Mouse (Mus musculus) testis, adult 2 months (tissue): Measurements from ENCODE around the gene Arhgap9.

Experiments used
- CTCF ChIP-seq: fragments of 200-500 bp; IDR thresholded peaks from 2 replicates; pipeline ENCODE4 v1.5.1; 2012; ENCODE audit warnings: low read depth, mild to moderate bottlenecking, inconsistent platforms, low read length, moderate library complexity; ENCODE audit not compliant: control insufficient read depth, insufficient read depth, insufficient replicate concordance
- POLR2A ChIP-seq: fragments of 200-500 bp; IDR thresholded peaks from 2 replicates; pipeline ENCODE4 v1.6.1; 2012; ENCODE audit warnings: low read depth, mild to moderate bottlenecking, inconsistent platforms, low read length, moderate library complexity; ENCODE audit not compliant: control insufficient read depth

GRCm38 (mm10) chr10:127274261-127275022 lies 47.3 kb upstream of the Arhgap9 start:
- no peak for TF ChIP-seq POLR2A
- no peak for TF ChIP-seq CTCF
